Mouse (Mus musculus): Measurements from ENCODE around the gene Tmbim1. TPM values are rescaled to one million over a fixed set of nuclear protein-coding genes. Genes with fewer than 3 reads are reported as not detected.

Gene Tmbim1
- total and polyA plus RNA-seq, 3 experiments, result 26.6 to 35.1 (median 32.4) TPM

GRCm38 (mm10) chr1:74293306-74293960 lies 12.0 kb downstream of the Tmbim1 start:
- no peak overlapping the region for H3K4me3 ChIP-seq (replicated peaks in 1 of 3; ENCODE audit: low read depth in 2 of 3, low read length in 2 of 3, poor library complexity in 1 of 3)
- peaks cover 26 to 72% of the 10 kb centered on the region in 2 experiments for H3K4me1 ChIP-seq (ENCODE audit: control insufficient read depth in 1 of 2, insufficient read depth in 2 of 2)
- dilution Hi-C loops (cut with MboI; ENCODE audit: extremely low pct_ligation_motif_present, extremely low pct_unique_long_range_greater_than_20kb, low sequenced_read_pairs) (no loop called here), in situ Hi-C loops (cut with MboI; ENCODE audit: low pct_ligation_motif_present, low pct_unique_long_range_greater_than_20kb, low sequenced_read_pairs) (no loop called here)
- no peak overlapping the region for H3K9ac ChIP-seq (ENCODE audit: insufficient read depth, low read depth)
- peaks cover 54 to 94% of the 10 kb centered on the region in 2 experiments for H3K36me3 ChIP-seq (replicated peaks in 1 of 2; ENCODE audit: control insufficient read depth in 1 of 2, insufficient read depth in 1 of 2, low read length in 1 of 2)
- no peak overlapping the region for H3K27ac ChIP-seq (ENCODE audit: insufficient read depth, low read depth)
- no peak for DNase-seq (ENCODE audit: extremely low read depth)
- peaks cover 19% of the 10 kb centered on the region for H3K79me2 ChIP-seq (replicated peaks; ENCODE audit: control insufficient read depth, extremely low read depth, insufficient read depth, poor library complexity, severe bottlenecking)
- no peaks in the 10 kb centered on the region for H3K9me3 ChIP-seq (replicated peaks; ENCODE audit: low read length)
- no peaks in the 10 kb centered on the region for H3K27me3 ChIP-seq (replicated peaks)
- no peak overlapping the region for H3K4me2 ChIP-seq (ENCODE audit: insufficient read depth, low read depth, poor library complexity, severe bottlenecking)
- TF ChIP-seq RAD21 (IDR thresholded peaks at IDR 0.05; ENCODE audit: low read depth, low read length), result no peak
- no peak for TF ChIP-seq JUN (IDR thresholded peaks at IDR 0.05; ENCODE audit: insufficient read depth, low read depth, low read length)
- no peak for TF ChIP-seq SIN3A (IDR thresholded peaks at IDR 0.05; ENCODE audit: low read length)
- no peak for TF ChIP-seq GABPA (IDR thresholded peaks at IDR 0.05; ENCODE audit: insufficient replicate concordance, low read depth, low read length)
- no peak for TF ChIP-seq UBTF (IDR thresholded peaks at IDR 0.05; ENCODE audit: low read depth, low read length)
- no peak for TF ChIP-seq ETS1 (conservative IDR thresholded peaks at IDR 0.05; ENCODE audit: low read depth, low read length)
- no peak for TF ChIP-seq MYC (IDR thresholded peaks at IDR 0.05; ENCODE audit: low read depth, low read length)
- no peak for TF ChIP-seq E2F4 (IDR thresholded peaks at IDR 0.05; ENCODE audit: insufficient replicate concordance, low read depth, low read length)

GRCm38 (mm10) chr1:74292331-74293020 lies 12.9 kb downstream of the Tmbim1 start:
- Histone ChIP-seq H3K9ac (ENCODE audit: insufficient read depth, low read depth) (no peak overlapping the region), H3K27ac (ENCODE audit: insufficient read depth, low read depth) (no peak overlapping the region), H3K4me3 (replicated peaks in 1 of 3; ENCODE audit: low read depth in 2 of 3, low read length in 2 of 3, poor library complexity in 1 of 3) (no peak overlapping the region), H3K36me3 (replicated peaks in 1 of 2; ENCODE audit: control insufficient read depth in 1 of 2, insufficient read depth in 1 of 2, low read length in 1 of 2) (peaks cover 54 to 93% of the 10 kb centered on the region in 2 experiments), H3K79me2 (replicated peaks; ENCODE audit: control insufficient read depth, extremely low read depth, insufficient read depth, poor library complexity, severe bottlenecking) (peaks cover 12% of the 10 kb centered on the region), H3K4me2 (ENCODE audit: insufficient read depth, low read depth, poor library complexity, severe bottlenecking) (no peak overlapping the region), H3K27me3 (replicated peaks) (no peaks in the 10 kb centered on the region), H3K9me3 (replicated peaks; ENCODE audit: low read length) (no peaks in the 10 kb centered on the region), H3K4me1 (ENCODE audit: control insufficient read depth in 1 of 2, insufficient read depth in 2 of 2) (peaks cover 24 to 71% of the 10 kb centered on the region in 2 experiments)
- in situ Hi-C loops (cut with MboI; ENCODE audit: low pct_ligation_motif_present, low pct_unique_long_range_greater_than_20kb, low sequenced_read_pairs), result no loop called here
- DNase-seq (ENCODE audit: extremely low read depth), result no peak
- TF ChIP-seq ZC3H11A (IDR thresholded peaks at IDR 0.05; ENCODE audit: low read depth, low read length) (no peak), TCF12 (IDR thresholded peaks at IDR 0.05; ENCODE audit: low read depth, low read length) (no peak), SIN3A (IDR thresholded peaks at IDR 0.05; ENCODE audit: low read length) (no peak)
- dilution Hi-C loops (cut with MboI; ENCODE audit: extremely low pct_ligation_motif_present, extremely low pct_unique_long_range_greater_than_20kb, low sequenced_read_pairs), result no loop called here

- Histone ChIP-seq H3K4me3 (replicated peaks in 1 of 3; ENCODE audit: low read depth in 2 of 3, low read length in 2 of 3, poor library complexity in 1 of 3) (no peak overlapping the region), H3K9ac (ENCODE audit: insufficient read depth, low read depth) (no peak overlapping the region), H3K4me1 (ENCODE audit: control insufficient read depth in 1 of 2, insufficient read depth in 2 of 2) (peaks cover 12 to 67% of the 10 kb centered on the region in 2 experiments), H3K27ac (ENCODE audit: insufficient read depth, low read depth) (no peak overlapping the region), H3K27me3 (replicated peaks) (no peaks in the 10 kb centered on the region), H3K36me3 (replicated peaks in 1 of 2; ENCODE audit: control insufficient read depth in 1 of 2, insufficient read depth in 1 of 2, low read length in 1 of 2) (peaks cover 54 to 80% of the 10 kb centered on the region in 2 experiments), H3K4me2 (ENCODE audit: insufficient read depth, low read depth, poor library complexity, severe bottlenecking) (no peak overlapping the region), H3K79me2 (replicated peaks; ENCODE audit: control insufficient read depth, extremely low read depth, insufficient read depth, poor library complexity, severe bottlenecking) (no peaks in the 10 kb centered on the region; the same call in 1 of the 2 replicates), H3K9me3 (replicated peaks; ENCODE audit: low read length) (no peaks in the 10 kb centered on the region)
- dilution Hi-C loops (cut with MboI; ENCODE audit: extremely low pct_ligation_motif_present, extremely low pct_unique_long_range_greater_than_20kb, low sequenced_read_pairs), result no loop called here
- TF ChIP-seq ZNF384 (IDR thresholded peaks at IDR 0.05; ENCODE audit: low read depth, low read length) (no peak), NELFE (IDR thresholded peaks at IDR 0.05; ENCODE audit: low read depth, low read length) (no peak)
- in situ Hi-C loops (cut with MboI; ENCODE audit: low pct_ligation_motif_present, low pct_unique_long_range_greater_than_20kb, low sequenced_read_pairs), result no loop called here
- no peak for DNase-seq (ENCODE audit: extremely low read depth)
Measured at GRCm38 (mm10) chr1:74290141-74290540, 15.3 kb downstream of the Tmbim1 start.
